Mouse (Mus musculus): ENCODE measurements around the gene P2ry10b.

Gene P2ry10b

DNA sequence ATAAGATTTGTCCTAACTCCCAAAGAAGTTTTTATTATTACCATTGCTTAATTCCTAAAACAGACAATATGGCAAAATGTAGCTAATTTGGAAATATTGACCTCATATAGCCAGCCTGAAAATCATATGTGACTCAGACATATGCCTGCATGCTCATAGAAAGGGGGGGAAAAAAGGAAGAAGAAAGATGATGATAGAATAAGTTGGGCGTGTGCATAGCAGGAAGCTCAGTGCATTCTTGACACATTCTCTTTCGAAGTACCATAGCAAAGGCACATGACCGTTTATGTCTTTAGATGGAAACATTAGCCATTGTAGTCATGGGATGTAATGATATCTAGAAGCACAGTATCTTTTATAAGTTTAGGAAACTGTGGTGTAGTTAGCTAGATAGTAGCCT, at the start of gene P2ry10b:
P2ry10b (plus strand) TSS at position 247 of the 400 bp plus-strand sequence.
- in situ Hi-C loops (cut with MboI; ENCODE audit: low pct_unique_long_range_greater_than_20kb in 1 of 2, low sequenced_read_pairs in 2 of 2, unreplicated experiment in 1 of 2), result no loop called here

DNA sequence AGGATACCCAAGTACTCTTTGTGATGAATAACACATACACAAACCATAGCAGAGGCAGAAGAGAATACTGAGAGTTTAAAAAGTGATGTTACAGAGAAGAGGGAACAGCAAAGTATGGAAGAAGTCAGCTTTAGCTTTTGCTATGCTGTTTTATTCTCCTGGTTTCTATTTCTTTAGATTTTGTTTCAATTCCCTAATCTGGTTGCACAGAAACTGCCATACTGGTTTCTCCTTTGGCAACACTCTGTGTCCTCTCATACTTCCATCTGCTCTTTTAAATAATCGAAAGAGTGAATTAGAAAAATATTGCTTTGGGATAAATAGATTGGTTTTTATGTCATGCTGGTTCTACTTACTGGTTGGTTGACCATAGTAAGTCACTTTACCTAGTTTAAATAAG, 32.4 kb upstream of the P2ry10b start:
- in situ Hi-C loops (cut with MboI; ENCODE audit: low pct_unique_long_range_greater_than_20kb in 1 of 2, low sequenced_read_pairs in 2 of 2, unreplicated experiment in 1 of 2), result no loop called here

DNA sequence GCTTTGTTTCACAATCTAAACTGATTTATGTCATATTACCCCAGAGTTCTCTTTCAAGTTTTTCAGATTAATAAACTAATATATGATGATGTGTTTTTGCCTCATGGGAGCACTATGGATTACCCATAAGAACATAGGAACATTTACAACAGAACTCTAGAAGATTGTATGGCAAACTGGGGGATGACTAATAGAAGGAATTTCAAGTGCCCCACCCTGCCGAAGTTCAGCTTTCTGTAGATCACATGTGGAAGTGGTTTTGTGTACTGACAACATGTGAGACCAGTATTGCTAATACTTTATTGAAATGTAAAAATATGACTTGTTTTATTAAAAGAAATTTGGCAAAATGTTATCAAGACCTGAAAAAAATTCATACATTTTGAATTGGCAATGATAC, 31.7 kb upstream of the P2ry10b start:
- in situ Hi-C loops (cut with MboI; ENCODE audit: low pct_unique_long_range_greater_than_20kb in 1 of 2, low sequenced_read_pairs in 2 of 2, unreplicated experiment in 1 of 2), result no loop called here

DNA sequence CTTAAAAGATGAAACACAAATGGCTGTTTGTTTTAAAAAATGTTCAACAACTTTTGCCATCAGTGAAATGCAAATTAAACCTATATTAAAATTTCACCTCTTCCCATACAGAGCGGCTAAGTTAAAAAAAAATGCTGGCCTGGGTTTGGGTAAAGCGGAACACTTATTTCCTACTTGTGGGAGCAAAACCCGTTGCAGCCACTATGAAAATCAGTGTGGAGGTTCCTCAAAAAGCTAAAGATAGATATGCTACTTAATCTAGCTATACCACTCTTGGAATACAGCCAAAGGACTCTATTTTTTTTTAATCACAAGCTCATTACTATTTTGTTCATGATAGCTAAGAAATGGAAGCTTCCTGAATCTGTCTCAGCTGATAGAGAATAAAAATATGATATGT, 5.5 kb upstream of the P2ry10b start:
- in situ Hi-C loops (cut with MboI; ENCODE audit: low pct_unique_long_range_greater_than_20kb in 1 of 2, low sequenced_read_pairs in 2 of 2, unreplicated experiment in 1 of 2), result no loop called here

DNA sequence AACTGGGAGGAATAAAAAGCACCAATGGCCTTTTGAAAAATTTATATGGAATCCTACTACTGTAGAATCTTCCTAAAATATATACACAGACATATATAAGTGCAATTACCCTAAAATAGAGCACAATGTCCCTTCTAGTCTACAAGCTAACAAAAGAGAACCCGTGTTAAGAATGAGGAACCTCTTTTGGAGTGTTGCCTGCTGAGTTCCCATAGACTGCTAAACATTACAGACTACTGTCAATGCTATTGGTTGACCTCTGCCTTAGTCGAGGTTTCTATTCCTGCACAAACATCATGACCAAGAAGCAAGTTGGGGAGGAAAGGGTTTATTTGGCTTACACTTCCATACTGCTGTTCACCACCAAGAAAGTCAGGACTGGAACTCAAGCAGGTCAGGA, 4.8 kb upstream of the P2ry10b start:
- in situ Hi-C loops (cut with MboI; ENCODE audit: low pct_unique_long_range_greater_than_20kb in 1 of 2, low sequenced_read_pairs in 2 of 2, unreplicated experiment in 1 of 2), result no loop called here

DNA sequence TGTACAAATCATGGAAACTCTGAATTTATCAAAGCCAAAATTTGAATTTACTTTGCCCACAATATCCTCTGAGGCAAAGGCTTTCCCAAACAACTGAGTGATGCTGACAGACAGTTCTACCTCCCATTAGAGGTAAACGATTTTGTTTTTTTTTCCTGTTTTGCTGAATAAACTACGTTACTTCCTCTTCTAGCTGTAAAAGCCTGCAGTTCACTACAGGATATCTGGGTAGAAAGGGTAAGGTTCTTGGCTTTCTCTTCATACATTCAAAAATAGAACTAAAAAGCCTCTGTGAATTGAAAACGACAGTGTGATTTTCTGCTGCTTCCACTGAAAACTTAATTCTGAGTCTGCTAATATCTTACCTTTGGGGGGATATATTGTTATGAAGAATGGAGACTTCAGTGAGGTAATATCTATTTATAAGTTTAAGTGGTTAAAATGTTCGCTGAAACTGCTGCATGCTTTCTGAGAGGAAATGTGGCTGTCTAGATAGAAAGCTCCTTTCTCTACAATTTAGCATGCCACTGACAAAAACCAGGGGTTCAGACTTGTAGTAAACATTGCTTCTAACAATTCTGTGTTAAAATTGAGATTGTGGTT, 765 bp downstream of the P2ry10b start:
- in situ Hi-C loops (cut with MboI; ENCODE audit: low pct_unique_long_range_greater_than_20kb in 1 of 2, low sequenced_read_pairs in 2 of 2, unreplicated experiment in 1 of 2), result no loop called here

DNA sequence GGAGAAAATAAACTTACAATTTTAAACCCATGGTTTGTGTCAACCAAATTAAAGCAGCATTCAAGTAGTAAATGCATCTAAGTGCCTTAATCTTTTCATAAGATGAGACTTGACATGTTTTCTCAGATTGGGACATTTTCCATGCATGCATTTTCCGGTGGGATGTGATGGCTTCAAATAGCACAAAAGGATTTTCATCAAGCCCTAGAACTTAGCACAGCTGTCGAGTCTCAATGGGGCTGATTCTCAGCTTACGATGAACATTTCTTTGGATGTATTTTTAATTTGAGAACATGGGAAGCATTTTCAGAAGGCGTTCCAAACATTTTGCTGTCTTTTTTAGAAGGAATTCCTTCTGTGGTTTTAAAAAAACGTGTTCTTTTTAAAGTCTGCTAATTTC, 1.3 kb downstream of the P2ry10b start:
- in situ Hi-C loops (cut with MboI; ENCODE audit: low pct_unique_long_range_greater_than_20kb in 1 of 2, low sequenced_read_pairs in 2 of 2, unreplicated experiment in 1 of 2), result loop anchor here (25.0 kb wide), 2 partner anchors 338 to 363 kb away; no protein-coding TSS in a partner anchor

DNA sequence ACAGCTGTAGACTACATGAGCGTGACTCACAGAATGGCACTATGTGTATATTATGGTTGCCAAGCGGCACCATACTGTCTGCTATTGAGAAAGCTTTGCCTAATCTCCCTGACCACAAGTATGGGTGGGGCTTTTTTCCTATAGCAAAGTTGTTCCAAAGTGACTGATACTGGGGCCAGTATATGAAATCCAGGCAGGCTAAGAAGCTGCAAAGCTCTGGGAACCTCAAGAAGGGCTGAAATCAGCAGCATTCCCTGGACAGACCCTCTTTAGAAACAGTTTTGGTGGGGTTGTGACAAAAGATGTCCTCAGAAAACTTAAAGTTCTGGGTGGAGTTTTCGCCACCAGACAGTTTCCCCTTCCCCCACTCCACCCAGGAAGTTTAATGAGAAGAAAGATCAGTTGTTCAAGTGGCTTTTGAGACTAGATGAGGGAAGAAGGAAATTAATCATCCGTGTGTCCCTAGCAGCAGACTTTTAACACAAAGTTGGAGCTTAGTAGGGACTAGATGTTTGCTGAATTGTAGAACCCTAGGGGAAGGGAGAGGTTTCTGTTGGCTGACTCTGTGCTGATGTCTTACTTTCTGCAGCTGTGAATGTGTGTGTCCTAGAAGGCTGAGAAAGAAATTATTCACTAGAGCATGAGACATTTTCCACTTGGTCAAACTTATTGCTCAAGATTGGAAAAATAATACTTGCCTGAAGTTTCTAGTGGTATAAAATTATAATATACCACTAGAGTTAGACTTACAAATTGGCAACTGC, 2.2 kb downstream of the P2ry10b start:
- in situ Hi-C loops (cut with MboI; ENCODE audit: low pct_unique_long_range_greater_than_20kb in 1 of 2, low sequenced_read_pairs in 2 of 2, unreplicated experiment in 1 of 2), result loop anchor here (25.0 kb wide), 2 partner anchors 339 to 364 kb away; no protein-coding TSS in a partner anchor

DNA sequence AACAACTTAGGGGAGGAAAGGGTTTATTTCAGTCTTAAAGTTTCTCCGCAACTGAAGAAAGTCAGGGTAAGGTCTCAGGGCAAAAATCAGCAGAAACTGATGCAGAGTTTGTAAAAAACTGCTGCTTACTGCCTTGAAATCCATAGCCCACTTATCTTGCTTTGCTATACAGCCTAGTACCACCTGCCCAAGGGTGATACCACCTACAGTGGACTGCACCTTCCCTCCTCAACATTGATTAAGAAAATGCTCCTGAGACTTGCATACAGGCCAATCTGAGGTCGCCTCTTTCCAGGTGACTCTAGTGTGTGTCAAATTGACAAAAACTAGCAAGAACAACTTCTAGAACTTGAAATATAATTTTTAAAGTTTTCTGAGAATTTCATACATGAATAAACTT, 7.3 kb downstream of the P2ry10b start:
- in situ Hi-C loops (cut with MboI; ENCODE audit: low pct_unique_long_range_greater_than_20kb in 1 of 2, low sequenced_read_pairs in 2 of 2, unreplicated experiment in 1 of 2), result loop anchor here (25.0 kb wide), 2 partner anchors 344 to 369 kb away; no protein-coding TSS in a partner anchor

DNA sequence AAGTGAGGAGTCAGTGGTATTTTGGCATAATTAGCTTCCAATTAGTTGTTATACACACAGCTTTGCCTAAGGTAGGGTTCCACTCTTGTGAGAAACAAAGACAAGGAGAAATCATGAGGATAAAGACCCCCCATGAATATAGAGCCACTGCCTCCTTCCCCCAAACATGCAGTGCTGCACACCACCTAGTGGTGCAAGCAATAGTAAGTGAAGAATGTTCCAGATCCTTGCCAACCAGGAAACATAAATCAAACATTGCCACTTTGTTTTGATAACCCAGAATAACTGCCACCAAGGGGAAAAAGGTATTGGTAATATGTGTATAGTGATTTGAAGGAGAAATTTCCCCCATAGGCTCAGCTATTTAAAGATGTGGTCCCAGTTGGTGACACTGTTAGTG, 11.8 kb downstream of the P2ry10b start:
- in situ Hi-C loops (cut with MboI; ENCODE audit: low pct_unique_long_range_greater_than_20kb in 1 of 2, low sequenced_read_pairs in 2 of 2, unreplicated experiment in 1 of 2), result loop anchor here (25.0 kb wide), 2 partner anchors 348 to 373 kb away; no protein-coding TSS in a partner anchor

DNA sequence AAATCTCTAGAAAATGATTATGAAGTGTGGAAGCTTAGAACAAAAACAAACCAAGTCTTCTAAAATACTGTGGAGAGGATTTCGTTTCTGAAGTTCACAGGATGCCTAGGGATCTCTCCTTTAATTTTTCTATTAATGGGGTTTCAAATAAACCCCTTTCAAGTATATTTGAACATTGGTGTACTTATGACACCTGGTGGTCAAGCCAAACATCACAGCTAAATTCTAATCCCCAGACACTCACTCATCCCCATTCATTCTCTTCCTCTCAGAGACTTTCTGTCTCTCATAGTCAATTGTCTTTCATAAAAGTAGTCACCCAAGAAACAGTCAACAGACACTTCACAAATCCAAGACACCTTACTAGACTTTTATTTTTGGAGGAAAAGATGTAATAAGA, 19.6 kb downstream of the P2ry10b start:
- in situ Hi-C loops (cut with MboI; ENCODE audit: low pct_unique_long_range_greater_than_20kb in 1 of 2, low sequenced_read_pairs in 2 of 2, unreplicated experiment in 1 of 2), result loop anchor here (25.0 kb wide), 2 partner anchors 356 to 381 kb away; no protein-coding TSS in a partner anchor

DNA sequence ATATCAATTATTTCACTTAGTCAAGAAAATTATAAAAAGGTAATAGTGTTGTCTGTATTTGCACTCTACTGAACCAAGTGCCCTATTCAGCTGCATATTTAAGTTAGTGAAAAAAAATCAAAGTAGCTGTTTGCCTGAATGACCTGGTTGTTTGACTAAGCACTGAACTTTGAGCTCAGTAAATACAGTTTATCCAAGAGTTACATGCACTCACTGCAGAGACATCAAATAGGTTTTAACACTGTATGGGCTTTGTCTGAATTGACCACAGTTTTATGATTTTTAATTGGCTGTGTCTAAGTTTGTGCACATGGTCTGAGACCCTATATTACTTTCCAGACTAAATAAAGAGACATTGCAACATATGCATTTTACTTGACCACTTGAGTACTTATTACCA, 20.4 kb downstream of the P2ry10b start:
- in situ Hi-C loops (cut with MboI; ENCODE audit: low pct_unique_long_range_greater_than_20kb in 1 of 2, low sequenced_read_pairs in 2 of 2, unreplicated experiment in 1 of 2), result loop anchor here (25.0 kb wide), 2 partner anchors 357 to 382 kb away; no protein-coding TSS in a partner anchor

DNA sequence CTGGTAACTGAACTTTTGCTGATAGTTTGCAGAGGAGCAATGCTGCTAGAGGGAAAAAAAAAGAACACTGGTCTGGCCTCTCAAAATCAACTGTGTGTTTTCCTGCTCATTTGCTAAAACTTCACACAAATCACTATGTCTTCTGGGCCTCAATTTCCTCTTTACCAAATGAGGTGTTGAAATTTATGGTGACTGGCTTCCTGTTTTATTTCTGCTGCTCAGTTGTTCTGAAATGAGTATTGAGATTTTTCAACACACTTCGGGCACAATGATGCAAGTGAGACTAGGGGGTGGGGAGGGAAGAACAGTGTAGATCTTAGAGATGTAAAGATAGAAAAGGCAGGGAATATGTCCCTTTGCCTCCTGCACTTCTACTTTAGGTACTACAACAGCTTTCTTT, 30.0 kb downstream of the P2ry10b start:
- in situ Hi-C loops (cut with MboI; ENCODE audit: low pct_unique_long_range_greater_than_20kb in 1 of 2, low sequenced_read_pairs in 2 of 2, unreplicated experiment in 1 of 2), result no loop called here

DNA sequence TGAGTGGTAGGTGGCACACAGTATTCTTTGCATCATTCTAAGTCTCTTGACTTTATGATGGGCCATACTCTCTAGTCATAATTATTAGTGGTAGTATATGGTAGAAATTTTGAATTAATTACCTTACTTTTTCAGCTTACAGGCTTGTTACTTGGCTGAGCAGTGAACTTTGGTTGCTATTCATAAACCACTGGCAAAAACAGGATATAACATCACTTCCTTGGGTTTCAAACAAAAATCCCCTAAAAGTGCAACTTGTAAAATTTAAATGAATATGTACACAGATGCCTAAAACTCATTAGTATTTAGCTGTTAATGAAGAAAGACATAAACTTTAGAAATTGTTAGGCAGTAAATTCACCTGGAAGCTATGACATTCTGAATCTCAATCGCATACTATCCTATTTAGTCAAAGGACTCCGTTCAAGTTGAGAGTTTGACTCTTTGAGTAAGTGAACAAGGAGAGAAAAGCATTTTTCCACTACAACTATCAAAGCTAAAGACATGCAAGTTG, 68.9 kb downstream of the P2ry10b start:
- in situ Hi-C loops (cut with MboI; ENCODE audit: low pct_unique_long_range_greater_than_20kb in 1 of 2, low sequenced_read_pairs in 2 of 2, unreplicated experiment in 1 of 2), result no loop called here

All from mouse embryonic stem cell (cell line).